23 mouse cellular contexts compared by ENCODE assay signal in genomic region chr9:71951341-71951740, GRCm38 (mm10).
DNase-seq lines count a peak whose midpoint lies in the region; ATAC-seq and TF ChIP-seq lines count a peak whose summit lies in the region.
"Had no signal": no experiment of that assay in that cellular context is flagged by ENCODE, and none has a peak within 500 bp of the region (broad histone marks: within the 10 kb centered on the region; RNA-seq: fewer than 3 reads in every experiment).

No protein-coding gene starts in this region.

- H3K36me3 ChIP-seq in G1E (replicated peaks) = peaks cover 23% of the 10 kb centered on the region
- no peaks in the 10 kb centered on the region; the same call in 1 of the 2 replicates for H3K36me3 ChIP-seq in thymus, adult 2 months (ENCODE audit: control insufficient read depth, insufficient read depth, low read length)
- no peaks in the 10 kb centered on the region for H3K36me3 ChIP-seq in midbrain, postnatal 0 days (ENCODE audit: insufficient read depth, low read length)
- H3K36me3 ChIP-seq: forebrain, embryonic 15.5 days; limb, embryonic 15.5 days had no signal

- H3K9ac ChIP-seq in midbrain, postnatal 0 days (replicated peaks; ENCODE audit: low read length, poor library complexity, severe bottlenecking) = no peak overlapping the region
- H3K9ac ChIP-seq: embryonic facial prominence, embryonic 12.5 days; forebrain, embryonic 15.5 days; limb, embryonic 15.5 days; lung, embryonic 14.5 days had no signal

- ATAC-seq in G1E (ENCODE audit: extremely low read depth, insufficient number of reproducible peaks, low FRiP score, poor library complexity, severe bottlenecking) = peak; percentile 82
- ATAC-seq in hematopoietic stem cell, adult 5-6 weeks (replicated peaks in 1 of 2; ENCODE audit: insufficient read depth in 1 of 2, low FRiP score in 2 of 2, low TSS enrichment in 1 of 2, low read depth in 1 of 2, poor library complexity in 2 of 2, severe bottlenecking in 2 of 2) = peak; percentile 67 to 89
- ATAC-seq in neutrophil, adult 5-6 weeks (ENCODE audit: extremely low read depth, insufficient number of reproducible peaks, low FRiP score, poor library complexity, severe bottlenecking) = peak; percentile 58
- ATAC-seq in midbrain, postnatal 0 days (ENCODE audit: low FRiP score) = no peak
- ATAC-seq: forebrain, embryonic 15.5 days; Patski had no signal

- H3K4me2 ChIP-seq in midbrain, postnatal 0 days (ENCODE audit: low read depth, low read length, poor library complexity, severe bottlenecking) = no peak overlapping the region
- H3K4me2 ChIP-seq: embryonic facial prominence, embryonic 12.5 days; forebrain, embryonic 15.5 days; limb, embryonic 15.5 days; lung, embryonic 14.5 days had no signal

- no peak overlapping the region for H3K4me3 ChIP-seq in gastrocnemius, adult 2 months
- H3K4me3 ChIP-seq in G1E (ENCODE audit: low read depth, low read length) = peak overlapping the region; percentile 20; the same call in 1 of the 2 replicates
- no peak overlapping the region for H3K4me3 ChIP-seq in thymus, adult 2 months (ENCODE audit: control insufficient read depth, insufficient read depth, low read length)
- H3K4me3 ChIP-seq in midbrain, postnatal 0 days (ENCODE audit: low read depth, low read length) = no peak overlapping the region
- H3K4me3 ChIP-seq: embryonic facial prominence, embryonic 12.5 days; erythroblast, embryonic 14.5 days; forebrain, embryonic 15.5 days; hindbrain, embryonic 10.5 days; limb, embryonic 15.5 days had no signal

- H3K27me3 ChIP-seq in G1E (ENCODE audit: insufficient read depth, low read length) = no peaks in the 10 kb centered on the region
- no peaks in the 10 kb centered on the region for H3K27me3 ChIP-seq in thymus, adult 2 months (ENCODE audit: control insufficient read depth, insufficient read depth, low read length)
- H3K27me3 ChIP-seq in midbrain, postnatal 0 days (ENCODE audit: insufficient read depth, low read length) = no peaks in the 10 kb centered on the region
- H3K27me3 ChIP-seq: embryonic facial prominence, embryonic 12.5 days; forebrain, embryonic 15.5 days; limb, embryonic 15.5 days; Patski had no signal

- no peak for DNase-seq in gastrocnemius, adult 2 months
- no peak for DNase-seq in gastrocnemius, adult 18-20 months (ENCODE audit: low spot score)
- DNase-seq in G1E (ENCODE audit: low spot score) = peak; percentile 34
- DNase-seq in thymus, adult 2 months = no peak
- DNase-seq in midbrain, postnatal 0 days (ENCODE audit: low spot score) = no peak
- no peak for DNase-seq in retina, embryonic 14.5 days (ENCODE audit: low spot score)
- DNase-seq: adrenal gland, postnatal 14 days; cerebellum, adult 8-10 months; gastrocnemius, postnatal 36 days; kidney, adult 11 months; lung, embryonic 14.5 days; lung, postnatal 4 days; midbrain, embryonic 14.5 days; retina, postnatal 1 day had no signal

- H3K27ac ChIP-seq in gastrocnemius, adult 2 months = peak overlapping the region; percentile 25; the same call in 1 of the 2 replicates
- H3K27ac ChIP-seq in thymus, adult 2 months (ENCODE audit: control insufficient read depth, insufficient read depth, low read length) = no peak overlapping the region
- no peak overlapping the region for H3K27ac ChIP-seq in midbrain, postnatal 0 days (ENCODE audit: low read depth, low read length)
- H3K27ac ChIP-seq: embryonic facial prominence, embryonic 12.5 days; forebrain, embryonic 15.5 days; hindbrain, embryonic 10.5 days; kidney, postnatal 0 days; limb, embryonic 15.5 days had no signal

- H3K9me3 ChIP-seq in G1E (replicated peaks) = no peaks in the 10 kb centered on the region
- no peaks in the 10 kb centered on the region for H3K9me3 ChIP-seq in midbrain, postnatal 0 days (ENCODE audit: low read length)
- H3K9me3 ChIP-seq: embryonic facial prominence, embryonic 12.5 days; forebrain, embryonic 15.5 days; hindbrain, embryonic 10.5 days; limb, embryonic 15.5 days had no signal

- peaks cover 32% of the 10 kb centered on the region for H3K4me1 ChIP-seq in G1E (ENCODE audit: insufficient read depth, low read depth, low read length)
- no peaks in the 10 kb centered on the region for H3K4me1 ChIP-seq in thymus, adult 2 months (replicated peaks; ENCODE audit: control insufficient read depth, insufficient read depth, low read length)
- H3K4me1 ChIP-seq in midbrain, postnatal 0 days (ENCODE audit: insufficient read depth, low read length) = no peaks in the 10 kb centered on the region
- H3K4me1 ChIP-seq: limb, embryonic 15.5 days had no signal

- WGBS in thymus, adult 2 months = 60% methylated on average over 4 of the region's 4 CpGs
- WGBS in midbrain, postnatal 0 days = 78% methylated on average over 4 of the region's 4 CpGs

- TF ChIP-seq POLR2A in thymus, adult 2 months (IDR thresholded peaks at IDR 0.05; ENCODE audit: control insufficient read depth, extremely low read depth, insufficient read depth, low read length, poor library complexity) = no peak

- intact Hi-C loops in gastrocnemius, adult 2 months (cut with DNase I) = loop anchor here (10.0 kb wide), 1 partner anchor 117 kb away; no protein-coding TSS in a partner anchor

- TF ChIP-seq CTCF in gastrocnemius, adult 2 months (IDR thresholded peaks at IDR 0.05) = no peak
- no peak for TF ChIP-seq CTCF in G1E (IDR thresholded peaks at IDR 0.05; ENCODE audit: low read depth, low read length)
- no peak for TF ChIP-seq CTCF in thymus, adult 2 months (IDR thresholded peaks at IDR 0.05; ENCODE audit: borderline replicate concordance, control insufficient read depth, extremely low read depth, insufficient read depth, low read length, poor library complexity)
- TF ChIP-seq CTCF in midbrain, postnatal 0 days (IDR thresholded peaks at IDR 0.05) = no peak
